Mouse (Mus musculus) heart, embryonic 16.5 days (tissue): Measurements from ENCODE around the gene Zfp423. TPM values are rescaled to one million over a fixed set of nuclear protein-coding genes. Genes with fewer than 3 reads are reported as not detected.

Source experiments
- ATAC-seq: fragments of 200-750 bp; cut with Nextera tagmentation; replicated peaks from 2 replicates; pipeline ENCODE4 v1.8.0; 2017; ENCODE audit warnings: moderate number of reproducible peaks; ENCODE audit not compliant: insufficient read depth, low FRiP score; ENCODE audit errors: extremely low read depth
- H3K27ac ChIP-seq: fragments of 300-500 bp; sonication (generic); 2 replicates; pipeline ENCODE4 v1.5.1; 2014; ENCODE audit warnings: mild to moderate bottlenecking, low read length, control low read depth, moderate library complexity
- H3K27me3 ChIP-seq: fragments of 300-500 bp; sonication (generic); 2 replicates; pipeline ENCODE4 v1.6.1; 2014; ENCODE audit warnings: low read length, mixed read lengths; ENCODE audit not compliant: control insufficient read depth, insufficient read depth
- H3K36me3 ChIP-seq: fragments of 300-500 bp; sonication (generic); 2 replicates; pipeline ENCODE4 v1.6.1; 2014; ENCODE audit not compliant: control insufficient read depth, insufficient read depth
- H3K4me1 ChIP-seq: fragments of 300-500 bp; sonication (generic); 2 replicates; pipeline ENCODE4 v1.6.1; 2014; ENCODE audit warnings: low read length, mixed read lengths; ENCODE audit not compliant: control insufficient read depth, insufficient read depth
- H3K4me2 ChIP-seq: fragments of 300-500 bp; sonication (generic); 2 replicates; pipeline ENCODE4 v1.6.1; 2014; ENCODE audit warnings: low read depth, mild to moderate bottlenecking, control low read depth, low read length
- H3K4me3 ChIP-seq: fragments of 300-500 bp; sonication (generic); 2 replicates; pipeline ENCODE4 v1.5.1; 2014; ENCODE audit warnings: mild to moderate bottlenecking, control low read depth, low read length
- H3K9ac ChIP-seq: fragments of 300-500 bp; sonication (generic); 2 replicates; pipeline ENCODE4 v1.6.1; 2014; ENCODE audit warnings: low read length, control low read depth
- H3K9me3 ChIP-seq: fragments of 300-500 bp; sonication (generic); replicated peaks from 2 replicates; pipeline ENCODE4 v1.6.1; 2016; ENCODE audit warnings: low read length; ENCODE audit not compliant: control insufficient read depth
- WGBS: fragments of 180-500 bp; shearing (Covaris S2); extraction: QIAGEN DNeasy Blood & Tissue Kit; methylation state at CpG from one replicate; pipeline ENCODE4 v1.1.7; 2014; 5-methylcytosine and 5-hydroxymethylcytosine counted together
- polyA plus RNA-seq: library from polyadenylated mRNA; unstranded; fragments of >200 nt; fragmentation: Nextera tagmentation; extraction: Ambion mirVana; gene quantifications from 2 replicates; pipeline ENCODE4 v1.2.1, GENCODE M21; 2015

Zfp423 gene
- polyA plus RNA-seq, 1 experiment from 2014 or later, result 3.1 TPM

- Histone ChIP-seq H3K4me1 (0 out of 2 replicates have a peak, but pooled peaks cover 2% of the 10 kb centered on the region), H3K4me3 (no peak overlapping the region), H3K27me3 (no peaks in the 10 kb centered on the region), H3K9ac (no peak overlapping the region), H3K27ac (no peak overlapping the region), H3K9me3 (no peaks in the 10 kb centered on the region), H3K4me2 (no peak overlapping the region), H3K36me3 (no peaks in the 10 kb centered on the region)
- ATAC-seq, result no peak
- 59% methylated on average over 9 of the region's 9 CpGs for WGBS
Measured at GRCm38 (mm10) chr8:87697127-87697526, 262.3 kb downstream of the Zfp423 start.

GRCm38 (mm10) chr8:87693741-87694140 is 265.7 kb downstream of the Zfp423 start:
- Histone ChIP-seq H3K36me3 (no peaks in the 10 kb centered on the region), H3K4me2 (no peak overlapping the region), H3K27me3 (no peaks in the 10 kb centered on the region), H3K4me1 (peaks cover 5% of the 10 kb centered on the region), H3K9ac (no peak overlapping the region), H3K9me3 (no peaks in the 10 kb centered on the region), H3K4me3 (no peak overlapping the region), H3K27ac (no peak overlapping the region)
- 52% methylated on average over 4 of the region's 4 CpGs for WGBS
- ATAC-seq, result no peak

- WGBS, result 30% methylated on average over 28 of the region's 28 CpGs
Measured at GRCm38 (mm10) chr8:87690100-87691095, 269.0 kb downstream of the Zfp423 start.

GRCm38 (mm10) chr8:87689192-87689591 is 270.2 kb downstream of the Zfp423 start:
- peaks cover 5% of the 10 kb centered on the region for H3K4me1 ChIP-seq
- no peaks in the 10 kb centered on the region for H3K36me3 ChIP-seq
- no peaks in the 10 kb centered on the region for H3K9me3 ChIP-seq
- no peak overlapping the region for H3K4me3 ChIP-seq
- H3K27me3 ChIP-seq, result no peaks in the 10 kb centered on the region
- H3K4me2 ChIP-seq, result no peak overlapping the region
- ATAC-seq, result no peak
- no peak overlapping the region for H3K9ac ChIP-seq
- 70% methylated on average over 6 of the region's 6 CpGs for WGBS
- H3K27ac ChIP-seq, result no peak overlapping the region

More at GRCm38 (mm10) chr8:87690100-87691095, 269.0 kb downstream of the Zfp423 start:
- H3K4me3 ChIP-seq, result peak overlapping the region; percentile 11
- H3K27me3 ChIP-seq, result no peaks in the 10 kb centered on the region
- peaks cover 5% of the 10 kb centered on the region for H3K4me1 ChIP-seq
- peak overlapping the region; percentile 53 for H3K4me2 ChIP-seq
- H3K36me3 ChIP-seq, result no peaks in the 10 kb centered on the region
- ATAC-seq, result no peak
- no peak overlapping the region for H3K27ac ChIP-seq
- no peak overlapping the region for H3K9ac ChIP-seq
- H3K9me3 ChIP-seq, result no peaks in the 10 kb centered on the region

GRCm38 (mm10) chr8:87688348-87688747 is 271.0 kb downstream of the Zfp423 start:
- no peaks in the 10 kb centered on the region for H3K9me3 ChIP-seq
- H3K4me1 ChIP-seq, result peaks cover 5% of the 10 kb centered on the region
- 58% methylated on average over 4 of the region's 4 CpGs for WGBS
- no peak for ATAC-seq
- no peak overlapping the region for H3K9ac ChIP-seq
- no peak overlapping the region for H3K4me3 ChIP-seq
- H3K4me2 ChIP-seq, result no peak overlapping the region
- H3K27ac ChIP-seq, result no peak overlapping the region
- H3K27me3 ChIP-seq, result no peaks in the 10 kb centered on the region
- H3K36me3 ChIP-seq, result no peaks in the 10 kb centered on the region

- no peak for ATAC-seq
- Histone ChIP-seq H3K9ac (no peak overlapping the region), H3K36me3 (no peaks in the 10 kb centered on the region), H3K9me3 (no peaks in the 10 kb centered on the region), H3K4me2 (no peak overlapping the region), H3K27me3 (no peaks in the 10 kb centered on the region), H3K4me3 (no peak overlapping the region), H3K4me1 (peaks cover 5% of the 10 kb centered on the region), H3K27ac (no peak overlapping the region)
- 45% methylated on average over 10 of the region's 10 CpGs for WGBS
Measured at GRCm38 (mm10) chr8:87686986-87687698, 272.3 kb downstream of the Zfp423 start.

GRCm38 (mm10) chr8:87686026-87686425 is 273.4 kb downstream of the Zfp423 start:
- Histone ChIP-seq H3K4me2 (no peak overlapping the region), H3K27ac (no peak overlapping the region), H3K4me3 (no peak overlapping the region), H3K9me3 (no peaks in the 10 kb centered on the region), H3K4me1 (peaks cover 5% of the 10 kb centered on the region), H3K27me3 (no peaks in the 10 kb centered on the region), H3K36me3 (no peaks in the 10 kb centered on the region), H3K9ac (no peak overlapping the region)
- 71% methylated on average over 3 of the region's 3 CpGs for WGBS
- no peak for ATAC-seq

- H3K27ac ChIP-seq, result no peak overlapping the region
- H3K9ac ChIP-seq, result no peak overlapping the region
- no peak overlapping the region for H3K4me2 ChIP-seq
- H3K36me3 ChIP-seq, result no peaks in the 10 kb centered on the region
- 71% methylated on average over 8 of the region's 8 CpGs for WGBS
- no peak overlapping the region for H3K4me3 ChIP-seq
- no peaks in the 10 kb centered on the region for H3K27me3 ChIP-seq
- peaks cover 1% of the 10 kb centered on the region for H3K4me1 ChIP-seq
- H3K9me3 ChIP-seq, result no peaks in the 10 kb centered on the region
- ATAC-seq, result no peak
Measured at GRCm38 (mm10) chr8:87685392-87685791, 274.0 kb downstream of the Zfp423 start.

GRCm38 (mm10) chr8:87682066-87682465 is 277.3 kb downstream of the Zfp423 start:
- Histone ChIP-seq H3K4me3 (no peak overlapping the region), H3K27ac (no peak overlapping the region), H3K27me3 (no peaks in the 10 kb centered on the region), H3K4me1 (no peaks in the 10 kb centered on the region), H3K36me3 (no peaks in the 10 kb centered on the region), H3K9me3 (peaks cover 2% of the 10 kb centered on the region; the same call in 1 of the 2 replicates), H3K9ac (no peak overlapping the region), H3K4me2 (no peak overlapping the region)
- WGBS, result 90% methylated on average over 3 of the region's 3 CpGs
- no peak for ATAC-seq
